Mouse (Mus musculus) ES-E14 (cell line): ENCODE data around the gene Ttyh2. TPM values are rescaled to one million over a fixed set of nuclear protein-coding genes. Genes with fewer than 3 reads are reported as not detected.

Experiments
- DNase-seq: peaks from one replicate; pipeline ENCODE4 v3.0.0-alpha.2; 2013; ENCODE audit warnings: low read depth, low spot score
- H3K27ac ChIP-seq: 2 replicates; pipeline ENCODE4 v1.5.1; 2012; ENCODE audit warnings: low read depth, mild to moderate bottlenecking, low read length, moderate library complexity, mixed read lengths; ENCODE audit not compliant: poor library complexity, insufficient read depth, severe bottlenecking
- H3K36me3 ChIP-seq: 2 replicates; pipeline ENCODE4 v1.6.1; 2012; ENCODE audit warnings: mild to moderate bottlenecking, low read length, moderate library complexity, mixed read lengths; ENCODE audit not compliant: control insufficient read depth, poor library complexity, insufficient read depth, severe bottlenecking
- H3K4me1 ChIP-seq, 2 experiments: fragments of 150-350 bp in 1 of 2; sonication (generic) in 1 of 2; 2 replicates each; pipeline ENCODE4 v1.6.1; 2012; ENCODE audit warnings: low read length in 2 of 2, mild to moderate bottlenecking in 1 of 2, mixed read lengths in 1 of 2; ENCODE audit not compliant: control insufficient read depth in 2 of 2, insufficient read depth in 2 of 2, poor library complexity in 1 of 2
- H3K4me3 ChIP-seq, 2 experiments: fragments of 150-350 bp in 1 of 2; sonication (generic) in 1 of 2; 2 replicates each; pipeline ENCODE4 v1.5.1; 2012; ENCODE audit warnings: low read length in 2 of 2, low read depth in 1 of 2, mild to moderate bottlenecking in 1 of 2, mixed read lengths in 1 of 2; ENCODE audit not compliant: insufficient read depth in 1 of 2, poor library complexity in 1 of 2, severe bottlenecking in 1 of 2
- H3K9ac ChIP-seq: 2 replicates; pipeline ENCODE4 v1.6.1; 2012; ENCODE audit warnings: low read depth, mild to moderate bottlenecking, low read length, mixed read lengths; ENCODE audit not compliant: poor library complexity, insufficient read depth, severe bottlenecking
- H3K9me3 ChIP-seq: fragments of 150-350 bp; sonication (generic); 2 replicates; pipeline ENCODE4 v1.6.1; 2012; ENCODE audit warnings: low read depth, mild to moderate bottlenecking, low read length; ENCODE audit not compliant: control insufficient read depth, insufficient read depth
- CHD2 ChIP-seq: IDR thresholded peaks from 2 replicates; pipeline ENCODE4 v1.6.1; 2014; ENCODE audit warnings: mild to moderate bottlenecking, low read depth, low read length, inconsistent platforms
- HCFC1 ChIP-seq: IDR thresholded peaks from 2 replicates; pipeline ENCODE4 v1.6.1; 2012; ENCODE audit warnings: low read length, inconsistent platforms, borderline replicate concordance; ENCODE audit not compliant: insufficient read depth
- MAFK ChIP-seq: IDR thresholded peaks from 2 replicates; pipeline ENCODE4 v1.6.1; 2014; ENCODE audit warnings: mild to moderate bottlenecking, low read depth, low read length, inconsistent platforms; ENCODE audit not compliant: insufficient read depth
- ZC3H11A ChIP-seq: IDR thresholded peaks from 2 replicates; pipeline ENCODE4 v1.6.1; 2012; ENCODE audit warnings: low read depth, mild to moderate bottlenecking, inconsistent platforms, low read length, borderline replicate concordance
- ZNF384 ChIP-seq: IDR thresholded peaks from 2 replicates; pipeline ENCODE4 v1.6.1; 2012; ENCODE audit warnings: low read depth, low read length, inconsistent platforms
- in situ Hi-C, 2 experiments: fragments of 600-800 bp; cut with MboI; formaldehyde crosslinking; loops; one replicate each; pipeline ENCODE4 v1.15.1; 2025; ENCODE audit warnings: low sequenced_read_pairs in 2 of 2, inconsistent platforms in 1 of 2; ENCODE audit not compliant: unreplicated experiment in 2 of 2
- total RNA-seq: library from RNA; depleted of rRNA; stranded (reverse); fragments of 300-350 nt; gene quantifications from 2 replicates; pipeline ENCODE4 v1.2.3, GENCODE M21; 2012

Ttyh2 gene
- total RNA-seq, 1 experiment = 16.7 TPM

DNA sequence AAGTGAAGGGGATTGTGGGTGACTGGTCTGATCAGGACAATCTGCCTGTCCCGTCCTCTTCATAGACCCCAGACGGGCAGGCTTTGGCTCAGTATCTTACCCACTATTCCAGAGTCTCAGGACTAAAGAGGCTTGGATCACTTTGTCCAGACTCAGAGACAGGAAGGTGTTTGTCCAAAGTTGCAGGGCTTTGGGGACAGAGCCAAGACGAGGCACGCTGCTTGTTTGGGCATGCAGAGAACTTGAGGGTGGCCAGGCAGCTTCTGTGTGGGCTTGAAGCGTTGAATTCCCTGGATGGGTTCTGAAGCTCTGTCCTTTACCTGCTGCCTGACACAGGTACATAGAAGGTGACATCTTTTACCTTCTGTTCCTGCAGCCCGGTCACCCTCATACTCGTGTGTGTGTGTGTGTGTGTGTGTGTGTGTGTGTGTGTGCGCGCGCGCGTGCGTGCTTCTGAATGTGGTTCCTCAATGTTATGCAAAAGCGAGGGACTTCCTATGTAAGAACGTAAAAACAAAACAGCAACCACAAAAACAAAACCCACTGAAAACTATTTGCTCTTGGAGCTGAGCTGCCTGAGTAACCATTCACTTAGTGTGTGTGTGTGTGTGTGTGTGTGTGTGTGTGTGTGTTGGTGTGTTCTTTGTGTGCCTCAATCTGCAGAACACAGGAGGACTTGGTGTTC is 27.2 kb downstream of the Ttyh2 start:
- Histone ChIP-seq H3K27ac (no peak overlapping the region), H3K9ac (no peak overlapping the region), H3K4me3 (no peak overlapping the region), H3K36me3 (no peaks in the 10 kb centered on the region), H3K9me3 (no peaks in the 10 kb centered on the region), H3K4me1 (no peaks in the 10 kb centered on the region)
- in situ Hi-C loops = no loop called here
- TF ChIP-seq HCFC1 (no peak), MAFK (no peak), ZNF384 (no peak), ZC3H11A (no peak)
- DNase-seq = no peak

- H3K9me3 ChIP-seq = no peaks in the 10 kb centered on the region
- no peak for DNase-seq
- no peak for TF ChIP-seq ZNF384
- no peak for TF ChIP-seq ZC3H11A
- no peak for TF ChIP-seq MAFK
- TF ChIP-seq CHD2 = no peak
- no peak for TF ChIP-seq HCFC1
- no peak overlapping the region for H3K9ac ChIP-seq
- H3K4me1 ChIP-seq = no peaks in the 10 kb centered on the region
- no peak overlapping the region for H3K27ac ChIP-seq
- in situ Hi-C loops = no loop called here
- no peak overlapping the region for H3K4me3 ChIP-seq
- H3K36me3 ChIP-seq = no peaks in the 10 kb centered on the region
Measured at GRCm38 (mm10) chr11:114702996-114703361, 27.7 kb downstream of the Ttyh2 start.

- DNase-seq = no peak
- Histone ChIP-seq H3K4me3 (no peak overlapping the region), H3K27ac (no peak overlapping the region; the same call in 1 of the 2 replicates), H3K9ac (no peak overlapping the region), H3K36me3 (no peaks in the 10 kb centered on the region), H3K9me3 (no peaks in the 10 kb centered on the region), H3K4me1 (no peaks in the 10 kb centered on the region)
- in situ Hi-C loops = no loop called here
- TF ChIP-seq ZNF384 = no peak
- TF ChIP-seq CHD2 = no peak
- TF ChIP-seq MAFK = no peak
- no peak for TF ChIP-seq ZC3H11A
- no peak for TF ChIP-seq HCFC1
Measured at GRCm38 (mm10) chr11:114704071-114704913, 29.1 kb downstream of the Ttyh2 start.

DNA sequence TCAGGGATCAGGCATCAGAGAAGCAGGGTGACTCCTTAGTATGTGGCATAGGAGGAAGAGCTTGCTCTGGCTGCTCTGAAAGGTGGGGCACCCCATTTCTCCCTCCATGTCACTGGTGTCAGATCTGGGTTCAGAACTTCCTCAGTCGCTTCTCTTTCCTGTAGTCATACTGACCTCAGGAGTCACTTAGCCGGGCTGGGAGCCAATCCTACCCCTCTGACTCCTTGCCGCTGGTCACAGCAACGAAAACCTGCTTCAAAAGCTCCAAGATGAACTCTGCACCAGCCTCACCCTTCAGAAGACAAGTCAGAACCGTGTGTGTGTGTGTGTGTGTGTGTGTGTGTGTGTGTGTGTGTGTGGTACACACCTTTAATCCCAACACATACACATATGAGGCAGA is 31.1 kb downstream of the Ttyh2 start:
- TF ChIP-seq CHD2 (no peak), HCFC1 (no peak), MAFK (no peak), ZC3H11A (no peak), ZNF384 (no peak)
- in situ Hi-C loops = no loop called here

More for the DNA sequence above, 31.1 kb downstream of the Ttyh2 start:
- Histone ChIP-seq H3K27ac (no peak overlapping the region), H3K36me3 (peaks cover 5% of the 10 kb centered on the region; the same call in 1 of the 2 replicates), H3K4me3 (no peak overlapping the region), H3K4me1 (no peaks in the 10 kb centered on the region), H3K9ac (no peak overlapping the region), H3K9me3 (no peaks in the 10 kb centered on the region)
- no peak for DNase-seq
